Mouse (Mus musculus) embryo, embryonic 10 days (tissue): ENCODE measurements around the gene Wdr81.

Experiments
- DNase-seq: peaks from one replicate; pipeline ENCODE4 v3.0.0-alpha.2; 2015; ENCODE audit warnings: low spot score

The Wdr81 gene

GRCm38 (mm10) chr11:75453991-75454930 lies at the start of gene Wdr81:
Gene Wdr81, minus strand, starts transcription at chr11:75454717.
- peak; percentile 94 for DNase-seq

- no peak for DNase-seq
Measured at GRCm38 (mm10) chr11:75498126-75498525, 43.6 kb upstream of the Wdr81 start.

GRCm38 (mm10) chr11:75494296-75495049 lies 40.0 kb upstream of the Wdr81 start:
- DNase-seq = no peak

- no peak for DNase-seq
Measured at GRCm38 (mm10) chr11:75487496-75487895, 33.0 kb upstream of the Wdr81 start.

GRCm38 (mm10) chr11:75486601-75487285 lies 32.2 kb upstream of the Wdr81 start, which contains the start of gene Prpf8:
Gene Prpf8, plus strand, starts transcription at chr11:75486816.
- peak; percentile 99 for DNase-seq

- no peak for DNase-seq
Measured at GRCm38 (mm10) chr11:75486192-75486591, 31.7 kb upstream of the Wdr81 start.

- no peak for DNase-seq
Measured at GRCm38 (mm10) chr11:75473376-75473775, 18.9 kb upstream of the Wdr81 start.

- DNase-seq = no peak
Measured at GRCm38 (mm10) chr11:75472469-75473081, 18.1 kb upstream of the Wdr81 start.

GRCm38 (mm10) chr11:75470675-75471074 lies 16.2 kb upstream of the Wdr81 start:
- no peak for DNase-seq

GRCm38 (mm10) chr11:75469261-75469660 lies 14.7 kb upstream of the Wdr81 start:
- no peak for DNase-seq

GRCm38 (mm10) chr11:75468410-75468809 lies 13.9 kb upstream of the Wdr81 start:
- DNase-seq = no peak

- DNase-seq = peak; percentile 82
Measured at GRCm38 (mm10) chr11:75467512-75468215, 13.1 kb upstream of the Wdr81 start.

- DNase-seq = no peak
Measured at GRCm38 (mm10) chr11:75466731-75467505, 12.4 kb upstream of the Wdr81 start.

- DNase-seq = no peak
Measured at GRCm38 (mm10) chr11:75465051-75465450, 10.5 kb upstream of the Wdr81 start.

GRCm38 (mm10) chr11:75464417-75464816 lies 9.9 kb upstream of the Wdr81 start:
- no peak for DNase-seq

GRCm38 (mm10) chr11:75463624-75464023 lies 9.1 kb upstream of the Wdr81 start:
- no peak for DNase-seq

- peak; percentile 89 for DNase-seq
Measured at GRCm38 (mm10) chr11:75462865-75463336, 8.4 kb upstream of the Wdr81 start.

GRCm38 (mm10) chr11:75462253-75462783 lies 7.8 kb upstream of the Wdr81 start:
- DNase-seq = peak; percentile 40

GRCm38 (mm10) chr11:75461743-75462252 lies 7.3 kb upstream of the Wdr81 start:
- no peak for DNase-seq
